Mouse (Mus musculus) ovary, postnatal 14 days (tissue): Measurements from ENCODE around the gene Myo15.
A peak's percentile ranks its signal among the peaks of the same experiment; 100 is the strongest.
"Not testable (repeated sequence)": the region's sequence is repeated elsewhere in the genome, so short reads cannot be mapped to it uniquely, and the experiment has no call there.

Experiments used
- DNase-seq: peaks from one replicate; pipeline ENCODE4 v3.0.0; 2022; ENCODE audit warnings: low spot score

The Myo15 gene

DNA sequence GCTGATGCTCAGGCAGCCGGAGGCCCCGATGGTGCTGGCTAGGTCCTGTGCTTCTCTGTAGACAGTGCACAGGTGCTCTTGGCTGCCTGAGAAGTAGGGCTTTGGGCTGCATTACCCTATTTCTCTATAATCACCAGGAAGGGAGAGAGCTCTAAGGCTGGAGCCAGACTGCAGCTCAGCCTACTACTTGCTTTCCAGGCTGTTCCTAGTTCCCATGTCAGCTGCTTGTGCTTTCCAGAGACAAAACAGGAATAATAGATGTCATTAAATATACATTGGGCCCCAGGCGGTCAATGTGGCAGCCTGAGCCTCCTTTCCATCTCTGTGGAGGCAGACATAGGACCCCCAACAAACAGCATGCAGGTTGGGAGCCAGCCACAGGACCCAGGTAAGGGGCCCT lies at the start of gene Myo15:
Gene Myo15 (plus strand): TSS at position 301 of the 400 bp plus-strand sequence.
- no peak for DNase-seq

DNA sequence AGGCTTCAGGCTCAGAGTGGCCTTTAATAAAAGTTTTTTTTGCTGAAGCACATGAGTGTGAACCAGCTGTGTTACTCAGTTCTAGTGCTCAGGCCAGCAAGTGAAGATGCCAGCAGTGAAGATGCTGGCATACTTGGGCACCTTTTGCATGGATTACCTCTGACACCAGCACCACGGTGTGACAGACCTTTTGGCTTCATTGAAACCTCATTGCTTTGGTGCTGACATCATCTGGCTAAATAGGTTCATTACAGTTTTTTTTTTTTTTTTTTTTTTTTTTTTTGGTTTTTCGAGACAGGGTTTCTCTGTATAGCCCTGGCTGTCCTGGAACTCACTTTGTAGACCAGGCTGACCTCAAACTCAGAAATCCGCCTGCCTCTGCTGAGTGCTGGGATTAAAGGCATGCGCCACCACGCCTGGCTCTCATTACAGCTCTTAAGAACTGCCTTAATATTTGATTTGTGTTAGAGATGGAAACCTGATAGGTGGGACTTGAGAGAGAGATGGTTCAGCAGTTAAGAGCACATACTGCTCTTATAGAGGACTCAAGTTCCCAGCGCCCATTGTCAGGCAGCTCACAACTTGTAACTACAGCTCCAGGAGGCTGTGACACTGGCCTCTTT lies 47.0 kb upstream of the Myo15 start:
- DNase-seq = no peak

DNA sequence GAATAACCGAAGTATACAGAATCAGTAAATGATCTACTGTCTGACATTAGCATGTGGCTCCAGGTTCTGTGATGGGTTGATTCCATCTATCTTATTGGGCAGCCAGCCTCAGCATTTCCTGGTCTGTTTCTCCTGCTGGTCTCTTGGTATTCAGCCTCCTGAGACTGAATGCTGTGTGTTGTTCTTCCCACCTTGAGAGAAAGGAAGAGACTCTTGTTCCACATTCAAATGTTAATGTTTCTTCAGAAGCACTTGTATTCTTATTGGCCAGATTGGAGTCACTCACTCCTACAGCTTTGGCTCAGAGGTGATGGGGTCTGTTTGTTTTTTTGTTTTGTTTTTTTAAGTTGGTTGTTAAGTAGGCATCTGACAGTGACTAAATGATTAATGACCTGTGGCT lies 46.1 kb upstream of the Myo15 start:
- no peak for DNase-seq

DNA sequence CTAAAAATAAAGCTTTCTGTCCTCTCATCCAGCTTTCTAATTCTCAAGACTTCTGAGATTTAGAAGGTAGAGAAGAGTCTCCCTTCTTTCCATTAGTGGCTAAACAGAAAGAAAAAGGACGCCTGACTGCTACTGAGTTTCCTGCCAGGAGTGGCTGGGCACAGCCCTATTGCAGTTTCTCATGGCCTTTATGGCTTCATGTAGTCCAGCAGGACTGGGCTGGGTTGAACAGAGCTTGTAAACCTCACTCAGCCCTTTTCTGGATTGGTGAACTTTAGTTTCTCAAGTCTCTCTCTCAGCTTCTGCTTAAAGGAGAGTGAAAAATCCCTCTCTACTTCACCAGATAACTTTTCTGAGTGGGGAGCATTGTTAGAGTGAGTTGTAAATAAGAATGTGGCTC lies 42.7 kb upstream of the Myo15 start:
- no peak for DNase-seq

DNA sequence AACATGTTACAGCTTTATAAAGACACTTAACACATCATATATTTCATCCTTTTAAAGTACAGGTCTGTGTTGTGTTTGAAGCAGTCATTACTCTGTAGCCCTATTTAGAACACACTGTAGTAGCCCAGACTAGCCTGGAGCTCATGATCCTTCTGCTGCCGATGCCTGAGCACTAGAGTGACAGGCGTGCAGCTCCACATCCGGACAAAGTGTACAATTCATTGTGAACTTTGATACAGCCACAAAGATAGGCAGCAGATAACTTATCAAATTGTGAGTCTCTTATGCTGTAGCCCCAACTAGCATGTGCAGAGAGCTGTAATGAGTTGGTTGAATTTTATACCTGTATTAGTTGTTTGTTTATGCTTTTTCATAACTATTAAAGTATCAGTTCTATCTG lies 41.5 kb upstream of the Myo15 start:
- no peak for DNase-seq

DNA sequence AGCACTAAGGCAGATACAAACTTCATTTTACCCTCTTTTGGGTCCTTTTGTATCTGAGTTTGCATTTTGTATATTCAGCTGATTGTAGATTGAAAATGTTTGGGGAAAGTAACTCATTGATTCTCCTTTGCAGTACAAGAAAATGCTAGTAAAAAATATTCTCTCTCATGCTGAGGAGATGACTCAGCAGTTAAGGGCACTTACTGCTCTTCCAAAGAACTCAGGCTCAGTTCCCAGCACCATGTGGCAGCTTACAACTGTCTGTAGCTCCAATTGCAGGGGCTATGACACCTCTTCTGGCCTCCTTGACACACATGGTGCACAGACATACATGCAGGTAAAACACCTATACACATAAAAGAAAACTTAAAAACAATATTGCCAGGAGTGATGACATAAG lies 35.6 kb upstream of the Myo15 start:
- DNase-seq = no peak

DNA sequence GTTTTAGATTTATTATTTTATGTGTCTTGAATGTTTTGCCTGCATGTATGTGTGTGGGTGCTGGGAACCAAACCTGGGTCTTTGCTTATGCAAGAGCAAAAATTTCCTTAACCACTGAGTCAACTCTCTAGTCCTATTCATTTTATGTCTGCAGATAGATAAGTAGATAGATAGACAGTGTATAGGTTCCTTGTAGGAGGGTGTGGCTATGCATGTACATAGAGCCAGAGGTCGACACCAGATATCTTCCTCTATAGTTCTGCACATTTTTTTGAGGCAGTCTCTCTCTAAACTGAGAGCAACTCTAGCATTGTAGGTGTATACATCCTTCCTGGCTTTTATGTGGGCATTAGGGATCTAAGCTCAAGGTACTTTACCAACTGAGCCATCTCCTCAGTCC lies 34.0 kb upstream of the Myo15 start:
- DNase-seq = no peak

DNA sequence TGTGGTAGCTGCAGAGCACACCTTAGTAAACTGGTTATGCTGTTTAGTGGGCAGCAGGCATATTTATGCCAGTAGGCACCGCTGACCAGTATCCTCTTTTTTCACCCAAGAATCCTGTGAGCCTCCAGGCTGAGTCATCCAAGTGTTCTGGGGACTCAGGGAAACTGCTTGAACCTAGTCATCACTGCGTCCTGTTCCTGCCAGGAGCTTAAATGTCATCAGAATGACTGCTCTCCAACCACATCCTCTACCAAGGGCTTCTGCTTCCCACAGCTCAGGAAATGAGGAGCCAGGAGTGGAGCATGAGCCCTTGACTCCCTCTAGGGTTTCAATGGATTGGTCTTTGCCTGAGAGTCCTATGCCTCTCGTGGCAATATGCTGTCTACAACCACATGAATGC lies 32.5 kb upstream of the Myo15 start:
- no peak for DNase-seq

DNA sequence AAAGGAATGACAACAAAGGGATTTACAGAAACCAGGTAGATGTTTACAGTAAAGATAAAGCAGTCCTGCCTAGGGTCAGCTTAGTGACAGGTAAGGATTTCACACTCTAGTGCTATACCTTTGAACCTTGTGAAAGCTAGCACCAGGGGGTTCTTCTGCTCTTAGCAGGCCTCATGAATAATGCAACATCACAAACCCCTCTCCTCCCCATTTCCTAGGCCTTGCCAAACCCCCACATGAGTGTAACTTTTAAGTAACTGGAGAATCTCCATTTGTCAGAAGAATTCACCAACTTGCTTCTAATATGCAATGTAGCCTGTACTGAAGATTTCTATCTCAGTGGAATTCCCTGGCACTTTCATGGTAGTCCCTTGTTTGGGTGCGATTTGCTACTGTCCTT lies 29.5 kb upstream of the Myo15 start:
- DNase-seq = not testable (repeated sequence)

DNA sequence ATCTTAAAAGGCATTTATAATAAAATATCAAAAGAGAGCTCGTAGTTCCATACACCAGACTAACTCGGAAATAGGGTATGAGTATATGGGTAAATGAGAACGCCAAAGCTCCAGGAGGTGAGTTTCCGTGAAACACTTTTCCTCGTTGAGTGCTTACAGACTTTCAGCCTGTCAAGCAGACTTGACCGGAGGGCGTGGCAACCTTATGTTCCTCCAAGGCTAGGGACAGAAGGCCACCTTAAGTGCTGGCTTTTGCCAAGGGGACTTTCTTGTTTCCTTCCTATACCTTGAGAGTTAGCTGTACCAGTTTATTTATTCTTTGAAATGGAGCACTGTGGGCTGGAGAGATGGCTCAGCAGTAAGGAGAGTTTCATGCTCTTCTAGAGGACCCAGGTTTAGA lies 29.0 kb upstream of the Myo15 start:
- no peak for DNase-seq

DNA sequence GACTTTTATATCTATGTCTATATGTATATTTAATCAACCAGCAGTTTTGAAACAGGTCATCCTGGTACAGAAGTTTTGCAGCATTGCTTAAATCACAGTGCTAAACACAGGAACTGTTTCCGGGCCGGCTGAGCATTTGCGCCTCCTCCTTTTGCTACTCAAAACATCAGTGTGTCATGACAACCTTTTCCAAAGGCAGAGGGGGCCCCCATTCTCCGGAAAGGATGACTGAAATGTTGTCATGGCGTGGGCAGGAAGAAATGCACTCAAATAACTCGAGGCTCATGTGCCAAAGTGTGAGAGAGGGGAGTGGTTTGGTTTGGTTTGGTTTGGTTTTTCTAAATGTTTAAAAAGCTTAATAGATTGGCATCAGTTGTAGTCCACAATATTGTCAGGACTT lies 26.2 kb upstream of the Myo15 start:
- DNase-seq = no peak

DNA sequence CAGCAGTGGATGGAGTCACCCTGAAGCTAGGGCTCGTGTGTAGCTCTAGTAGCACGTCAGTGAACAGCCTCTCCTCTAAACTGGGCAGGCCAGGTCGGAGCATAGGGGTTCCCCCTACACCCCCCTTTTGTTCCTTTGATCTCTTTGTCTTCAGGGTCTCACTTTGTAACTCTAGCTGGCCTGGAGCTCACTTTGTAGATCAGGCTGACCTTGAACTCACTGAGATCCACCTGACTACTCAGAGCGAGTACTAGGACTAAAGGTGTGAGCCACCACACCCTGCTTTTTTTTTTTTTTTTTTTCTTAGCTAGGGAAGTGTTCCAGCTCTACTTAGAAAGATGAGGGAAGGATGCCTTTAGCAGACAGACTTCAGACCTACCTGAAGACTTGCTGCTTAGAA lies 25.1 kb upstream of the Myo15 start:
- DNase-seq = no peak

DNA sequence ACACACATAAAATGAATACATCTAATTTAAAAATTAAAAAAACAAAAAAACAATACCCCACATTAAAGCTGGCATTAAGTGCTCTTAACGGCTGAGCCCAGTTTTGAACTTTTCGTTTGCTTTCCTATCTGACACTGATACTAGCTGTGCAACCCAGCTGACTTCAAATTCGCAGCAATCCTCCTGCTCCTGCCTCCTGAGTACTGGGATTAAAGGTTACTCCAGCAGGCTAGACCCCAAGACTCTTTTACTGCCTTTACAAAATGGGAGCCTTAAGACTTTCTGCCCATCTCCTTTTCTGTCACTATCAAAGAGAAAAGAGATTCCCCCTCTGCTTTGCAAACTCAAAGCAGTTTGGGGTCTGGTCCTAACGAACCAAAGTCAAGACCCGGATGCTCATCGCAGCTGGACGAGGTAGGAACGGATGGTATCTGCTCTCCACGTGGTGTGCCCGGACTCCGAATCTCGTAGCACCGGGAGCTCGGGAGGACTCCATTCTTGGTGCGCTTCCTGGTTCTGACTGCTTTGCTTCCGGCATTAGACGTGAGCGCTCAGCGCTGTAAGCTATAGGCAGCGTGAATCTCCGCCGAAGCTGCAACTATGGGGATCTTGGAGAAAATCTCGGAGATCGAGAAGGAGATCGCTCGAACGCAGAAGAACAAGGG lies 14.9 kb upstream of the Myo15 start, which contains the start of gene Drg2:
Gene Drg2 (plus strand): TSS at position 512 of the 665 bp plus-strand sequence.
- peak; percentile 87 for DNase-seq

DNA sequence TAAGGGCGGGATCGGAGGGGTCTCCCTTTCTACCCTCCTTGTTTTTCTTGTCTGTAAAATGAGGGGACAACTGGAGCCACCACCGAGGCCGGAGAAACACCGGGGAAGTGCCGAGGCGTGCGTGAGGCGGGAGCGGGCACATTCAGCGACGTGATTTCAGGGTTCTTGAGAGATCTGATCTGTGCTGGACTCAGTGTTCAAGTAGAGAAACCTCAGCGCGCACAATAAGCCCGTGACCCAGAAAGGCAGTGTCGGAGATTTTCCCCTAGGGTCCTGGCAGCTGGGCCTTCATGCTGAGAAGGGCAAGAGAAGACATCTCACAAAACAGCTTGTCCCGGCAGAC lies 14.4 kb upstream of the Myo15 start:
- DNase-seq = no peak

DNA sequence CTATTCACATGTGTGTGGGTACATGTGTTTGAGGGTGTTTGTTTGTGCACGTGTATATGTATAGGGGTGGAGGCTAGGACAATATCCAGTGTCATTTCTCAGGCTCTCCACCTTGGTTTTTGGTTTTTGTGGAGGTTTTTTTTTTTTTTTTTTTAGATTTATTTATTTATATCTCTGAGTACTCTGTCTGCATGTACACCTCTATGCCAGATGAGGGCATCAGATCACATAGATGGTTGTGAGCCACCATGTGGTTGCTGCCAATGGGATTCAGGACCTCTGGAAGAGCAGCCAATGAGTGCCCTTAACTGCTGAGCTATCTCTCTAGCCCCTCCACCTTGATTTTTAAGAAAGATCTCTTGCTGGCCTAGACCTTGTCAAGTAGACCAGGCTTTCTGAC lies 11.2 kb upstream of the Myo15 start:
- DNase-seq = no peak

DNA sequence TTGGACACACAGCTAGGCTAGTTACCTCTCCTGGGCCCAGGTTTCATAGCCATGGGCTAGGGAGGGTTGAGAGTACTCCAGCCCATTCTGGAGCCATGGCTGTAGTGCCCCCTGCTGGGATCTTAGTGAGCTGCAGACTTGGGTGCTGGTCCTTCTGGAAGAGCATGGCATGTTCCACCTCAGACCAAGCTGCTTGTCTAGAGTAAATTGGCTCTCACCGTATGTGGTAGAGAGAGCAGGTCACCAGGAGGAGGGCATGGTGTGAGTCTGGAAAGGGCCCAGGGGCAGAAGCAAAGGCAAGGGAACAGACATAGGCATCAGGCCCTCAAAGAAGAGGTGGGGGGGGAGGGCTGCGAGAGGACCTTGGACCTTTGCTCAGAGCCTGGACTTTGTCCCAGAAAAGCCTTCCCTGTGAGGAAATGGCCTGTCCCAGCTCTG lies 3.2 kb upstream of the Myo15 start:
- DNase-seq = peak; percentile 14

DNA sequence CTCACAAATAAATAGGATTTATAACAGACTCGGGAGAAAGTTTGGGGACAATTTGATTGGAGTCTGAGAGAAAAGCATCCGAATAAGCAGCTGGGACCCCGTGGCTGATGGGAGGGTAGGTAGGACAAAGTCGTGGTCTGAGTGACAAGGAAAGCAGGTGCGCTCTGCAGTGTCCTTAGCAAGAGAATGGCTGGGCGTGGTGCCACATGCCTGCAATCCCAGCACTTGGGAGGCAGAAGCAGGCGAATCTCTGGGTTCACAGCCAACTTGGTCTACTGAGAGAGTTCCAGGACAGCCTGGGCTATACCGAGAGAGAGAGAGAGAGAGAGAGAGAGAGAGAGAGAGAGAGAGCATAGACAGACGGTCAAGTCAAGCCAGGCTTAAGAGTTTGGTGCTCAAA lies 1.6 kb downstream of the Myo15 start:
- no peak for DNase-seq

DNA sequence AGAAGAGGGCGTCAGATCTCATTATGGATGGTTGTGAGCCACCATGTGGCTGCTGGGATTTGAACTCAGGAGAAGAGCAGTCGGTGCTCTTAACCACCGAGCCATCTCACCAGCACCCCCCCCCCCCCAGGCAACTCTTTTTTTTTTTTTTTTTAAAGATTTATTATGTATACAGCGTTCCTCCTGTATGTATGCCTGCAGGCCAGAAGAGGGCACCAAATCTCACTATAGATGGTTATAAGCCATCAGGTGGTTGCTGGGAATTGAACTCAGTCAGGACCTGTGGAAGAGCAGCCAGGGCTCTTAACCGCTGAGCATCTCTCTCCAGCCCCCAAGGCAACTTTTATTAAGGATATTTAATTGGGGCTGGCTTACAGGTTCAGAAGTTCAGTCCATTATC lies 5.4 kb downstream of the Myo15 start:
- DNase-seq = no peak

DNA sequence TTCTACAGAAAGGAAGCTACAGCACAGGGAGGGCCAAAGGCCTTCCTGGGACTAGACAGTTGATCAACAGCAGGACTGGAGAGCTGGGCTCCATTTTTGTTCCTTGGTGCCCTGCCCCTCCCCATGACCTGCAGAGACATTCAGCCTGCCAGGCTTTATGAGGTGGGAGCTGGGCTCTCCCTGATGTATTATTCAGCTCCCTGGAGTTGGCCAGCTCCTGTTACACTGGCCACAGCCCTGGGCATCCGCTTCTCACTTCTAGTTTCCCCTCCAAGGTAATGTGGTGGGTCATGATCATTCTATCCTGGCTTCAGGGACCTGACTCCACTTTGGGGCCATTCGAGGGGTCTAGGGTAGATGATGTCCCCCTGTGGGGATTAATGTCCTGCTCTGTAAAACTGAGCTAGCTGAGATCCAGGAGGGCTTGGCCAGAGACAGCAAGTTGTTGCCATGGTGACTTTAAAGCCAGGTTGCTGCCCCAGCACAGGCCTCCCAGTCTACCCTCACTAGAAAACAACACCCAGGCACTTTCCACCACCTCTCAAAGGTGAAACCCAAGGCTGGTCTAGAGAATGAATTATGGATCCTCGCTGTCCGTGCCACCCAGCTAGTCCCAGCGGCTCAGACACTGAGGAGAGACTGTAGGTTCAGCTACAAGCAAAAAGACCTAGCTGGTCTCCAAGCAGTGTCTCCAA lies 6.7 kb downstream of the Myo15 start:
- no peak for DNase-seq

DNA sequence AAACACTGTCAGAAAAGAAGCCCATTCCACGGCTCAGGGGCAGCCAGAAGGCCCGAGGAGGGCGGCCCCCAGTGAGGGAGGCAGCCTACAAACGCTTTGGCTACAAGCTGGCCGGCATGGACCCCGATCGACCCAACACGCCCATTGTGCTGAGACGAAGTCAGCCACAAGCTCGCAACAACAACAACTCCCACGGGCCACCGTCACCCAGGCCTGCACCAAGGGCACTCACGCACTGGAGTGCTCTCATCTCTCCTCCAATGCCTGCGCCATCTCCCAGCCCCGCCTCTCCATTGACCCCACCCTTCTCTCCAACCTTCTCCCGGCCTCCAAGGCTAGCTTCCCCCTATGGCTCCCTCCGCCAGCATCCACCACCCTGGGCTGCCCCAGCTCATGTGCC lies 9.0 kb downstream of the Myo15 start:
- no peak for DNase-seq

DNA sequence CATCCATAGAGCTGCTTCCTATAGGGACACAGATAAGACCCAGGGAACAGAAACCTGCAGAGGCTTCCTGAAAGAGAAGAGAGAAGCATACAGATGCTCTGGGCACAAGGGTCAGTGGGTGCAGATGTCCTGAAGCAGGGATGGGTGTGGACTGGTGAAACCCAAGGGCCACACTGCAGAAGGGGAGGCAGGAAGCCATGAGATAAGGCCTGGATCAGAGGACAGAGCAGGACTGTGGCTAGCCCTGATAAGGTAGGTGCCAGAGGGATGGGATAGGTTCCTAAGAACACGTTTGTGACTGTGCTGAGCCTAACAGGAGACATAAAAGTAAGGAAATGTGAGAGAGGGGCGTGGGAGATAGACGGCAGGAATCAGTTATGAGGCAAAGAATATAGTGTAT lies 17.1 kb downstream of the Myo15 start:
- no peak for DNase-seq

DNA sequence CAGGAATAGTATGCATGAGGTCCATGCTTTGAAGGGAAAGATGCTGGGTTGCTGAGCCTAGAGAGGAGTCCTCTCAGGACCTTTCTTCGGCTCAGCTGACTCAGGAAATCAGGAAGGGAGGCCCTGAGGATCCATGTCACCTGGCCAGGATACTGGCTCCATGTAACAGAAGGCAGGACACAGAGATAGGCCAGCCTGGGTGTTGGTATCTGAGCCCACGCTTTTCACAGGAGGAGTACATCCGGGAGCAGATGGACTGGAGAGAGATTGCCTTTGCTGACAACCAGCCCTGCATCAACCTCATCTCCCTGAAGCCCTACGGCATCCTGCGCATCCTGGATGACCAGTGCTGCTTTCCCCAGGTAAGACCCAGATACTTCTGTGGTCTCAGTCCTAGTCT lies 23.6 kb downstream of the Myo15 start:
- DNase-seq = no peak

DNA sequence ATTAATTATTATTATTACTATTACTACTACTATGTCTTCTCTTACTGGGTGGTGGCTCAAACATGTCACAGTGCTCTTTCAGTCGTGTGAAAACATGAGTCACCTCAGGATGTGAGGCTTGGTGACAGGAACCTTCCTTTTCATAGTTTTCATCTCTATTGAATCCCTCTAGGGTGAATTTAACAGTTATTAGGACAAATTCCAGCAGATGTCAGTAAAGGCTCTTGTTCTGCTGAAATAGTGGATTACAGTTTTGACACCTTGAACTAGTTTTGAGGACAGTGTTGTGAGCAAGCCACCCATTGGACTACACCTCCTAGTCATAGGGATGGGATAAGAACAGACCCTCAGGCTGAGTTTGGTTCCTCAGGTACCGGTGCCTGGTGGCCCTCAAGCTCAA lies 26.6 kb downstream of the Myo15 start:
- no peak for DNase-seq

DNA sequence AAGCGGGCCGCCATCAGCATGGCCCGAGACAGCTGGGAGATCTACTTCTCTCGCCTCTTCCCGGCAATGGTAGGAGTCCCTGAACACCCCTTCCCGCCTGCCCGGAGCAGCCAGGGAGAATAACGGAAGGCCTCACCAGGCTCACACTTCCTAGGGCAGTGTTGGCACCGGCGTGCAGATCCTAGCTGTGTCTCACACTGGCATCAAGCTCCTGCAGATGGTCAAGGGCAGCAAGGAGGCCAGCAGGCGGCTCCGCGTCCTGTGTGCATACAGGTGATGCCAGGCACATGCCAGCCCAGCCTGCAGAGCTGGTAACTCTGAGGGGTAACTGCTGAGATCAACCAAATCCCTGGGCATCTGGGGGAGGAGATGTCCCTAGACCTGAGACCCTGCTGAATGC lies 38.1 kb downstream of the Myo15 start:
- no peak for DNase-seq
